Mouse (Mus musculus): Measurements from ENCODE around the gene Gigyf2.

Gene Gigyf2

GRCm38 (mm10) chr1:87326742-87327163 lies at the start of gene Gigyf2:
Gene Gigyf2, plus strand, starts transcription at chr1:87326998.
- peak; percentile 96 for DNase-seq

- DNase-seq: no peak
These were observed 46.5 kb upstream of the Gigyf2 start for GRCm38 (mm10) chr1:87280281-87280680.

GRCm38 (mm10) chr1:87281599-87282412 lies 45.0 kb upstream of the Gigyf2 start:
- DNase-seq: no peak

GRCm38 (mm10) chr1:87282413-87282788 lies 44.4 kb upstream of the Gigyf2 start:
- no peak for DNase-seq

- DNase-seq: no peak
These were observed 43.3 kb upstream of the Gigyf2 start for GRCm38 (mm10) chr1:87283410-87283960.

- DNase-seq: no peak
These were observed 39.7 kb upstream of the Gigyf2 start for GRCm38 (mm10) chr1:87287105-87287504.

GRCm38 (mm10) chr1:87291416-87291815 lies 35.4 kb upstream of the Gigyf2 start:
- DNase-seq: no peak

GRCm38 (mm10) chr1:87292420-87293190 lies 34.2 kb upstream of the Gigyf2 start:
- DNase-seq: peak; percentile 29

GRCm38 (mm10) chr1:87294063-87294710 lies 32.6 kb upstream of the Gigyf2 start:
- no peak for DNase-seq

- no peak for DNase-seq
These were observed 31.8 kb upstream of the Gigyf2 start for GRCm38 (mm10) chr1:87294951-87295350.

GRCm38 (mm10) chr1:87297346-87297925 lies 29.4 kb upstream of the Gigyf2 start:
- no peak for DNase-seq

- no peak for DNase-seq
These were observed 26.2 kb upstream of the Gigyf2 start for GRCm38 (mm10) chr1:87300360-87301286.

- peak; percentile 32 for DNase-seq
These were observed 24.8 kb upstream of the Gigyf2 start for GRCm38 (mm10) chr1:87301971-87302370.

- no peak for DNase-seq
These were observed 17.8 kb upstream of the Gigyf2 start for GRCm38 (mm10) chr1:87308952-87309351.

GRCm38 (mm10) chr1:87309621-87310020 lies 17.2 kb upstream of the Gigyf2 start:
- no peak for DNase-seq

GRCm38 (mm10) chr1:87312681-87313080 lies 14.1 kb upstream of the Gigyf2 start:
- DNase-seq: no peak

GRCm38 (mm10) chr1:87313116-87313515 lies 13.7 kb upstream of the Gigyf2 start:
- DNase-seq: no peak

- DNase-seq: no peak
These were observed 12.8 kb upstream of the Gigyf2 start for GRCm38 (mm10) chr1:87313843-87314570.

GRCm38 (mm10) chr1:87315431-87315830 lies 11.4 kb upstream of the Gigyf2 start:
- DNase-seq: no peak

GRCm38 (mm10) chr1:87315894-87316293 lies 10.9 kb upstream of the Gigyf2 start:
- DNase-seq: no peak

GRCm38 (mm10) chr1:87316672-87317071 lies 10.1 kb upstream of the Gigyf2 start:
- no peak for DNase-seq
